Mouse (Mus musculus): ENCODE data around the gene Npdc1. TPM values are rescaled to one million over a fixed set of nuclear protein-coding genes. Genes with fewer than 3 reads are reported as not detected.

The Npdc1 gene
- 42.2 and 45.4 TPM in 2 replicates for polyA plus RNA-seq (2014; fragmentation: Nextera tagmentation; extraction: Ambion mirVana)

- Histone ChIP-seq H3K27me3 (replicated peaks; ENCODE audit: control insufficient read depth, insufficient read depth, low read length) (peaks cover 93% of the 10 kb centered on the region), H3K36me3 (ENCODE audit: control insufficient read depth, insufficient read depth, low read length) (no peaks in the 10 kb centered on the region), H3K9me3 (ENCODE audit: control insufficient read depth, low read length) (no peaks in the 10 kb centered on the region), H3K27ac (ENCODE audit: low read depth) (no peak within 1 kb of the TSS), H3K9ac (ENCODE audit: low read length) (no peak within 1 kb of the TSS), H3K4me2 (ENCODE audit: low read length) (no peak within 1 kb of the TSS), H3K4me1 (replicated peaks; ENCODE audit: control insufficient read depth, insufficient read depth, low read length) (peaks cover 12% of the 10 kb centered on the region), H3K4me3 (ENCODE audit: low read depth, low read length) (no peak within 1 kb of the TSS)
- no peak for DNase-seq (ENCODE audit: low spot score)
- WGBS: 65% methylated on average over 8 of the region's 8 CpGs
- no peak for ATAC-seq (replicated peaks; ENCODE audit: low FRiP score, low TSS enrichment, low read depth)
Observed at GRCm38 (mm10) chr2:25399051-25399450, at the start of gene Npdc1. Gene Npdc1 (plus strand): TSS chr2:25399351.

DNA sequence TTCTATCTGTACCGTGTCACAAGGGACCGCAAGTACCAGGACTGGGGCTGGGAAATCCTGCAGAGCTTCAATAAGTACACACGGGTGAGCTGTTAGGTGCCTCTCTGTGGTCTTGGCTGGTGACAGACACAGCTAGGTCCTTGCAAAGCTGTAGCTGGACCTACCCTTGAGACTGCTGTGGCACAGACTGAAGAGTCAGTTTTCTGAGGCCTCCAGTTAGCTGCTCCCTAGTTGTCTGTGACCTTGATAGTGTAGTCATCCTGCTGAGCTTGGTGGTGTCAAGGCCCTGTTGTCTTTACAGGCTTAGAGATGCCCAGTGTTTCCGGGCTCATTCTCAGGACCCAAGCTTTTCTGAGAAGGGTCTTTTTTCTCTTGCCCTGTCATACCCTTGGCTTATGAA is 49.7 kb upstream of the Npdc1 start:
- H3K9me3 ChIP-seq (ENCODE audit: control insufficient read depth, low read length): no peaks in the 10 kb centered on the region
- no peaks in the 10 kb centered on the region for H3K27me3 ChIP-seq (replicated peaks; ENCODE audit: control insufficient read depth, insufficient read depth, low read length)
- no peak overlapping the region for H3K4me3 ChIP-seq (ENCODE audit: low read depth, low read length)
- no peak overlapping the region for H3K9ac ChIP-seq (ENCODE audit: low read length)
- H3K36me3 ChIP-seq (ENCODE audit: control insufficient read depth, insufficient read depth, low read length): peaks cover 87% of the 10 kb centered on the region
- no peaks in the 10 kb centered on the region for H3K4me1 ChIP-seq (replicated peaks; ENCODE audit: control insufficient read depth, insufficient read depth, low read length)
- no peak overlapping the region for H3K27ac ChIP-seq (ENCODE audit: low read depth)
- DNase-seq (ENCODE audit: low spot score) (no peak), ATAC-seq (replicated peaks; ENCODE audit: low FRiP score, low TSS enrichment, low read depth) (no peak)
- H3K4me2 ChIP-seq (ENCODE audit: low read length): no peak overlapping the region
- 95% methylated on average over 4 of the region's 4 CpGs for WGBS

DNA sequence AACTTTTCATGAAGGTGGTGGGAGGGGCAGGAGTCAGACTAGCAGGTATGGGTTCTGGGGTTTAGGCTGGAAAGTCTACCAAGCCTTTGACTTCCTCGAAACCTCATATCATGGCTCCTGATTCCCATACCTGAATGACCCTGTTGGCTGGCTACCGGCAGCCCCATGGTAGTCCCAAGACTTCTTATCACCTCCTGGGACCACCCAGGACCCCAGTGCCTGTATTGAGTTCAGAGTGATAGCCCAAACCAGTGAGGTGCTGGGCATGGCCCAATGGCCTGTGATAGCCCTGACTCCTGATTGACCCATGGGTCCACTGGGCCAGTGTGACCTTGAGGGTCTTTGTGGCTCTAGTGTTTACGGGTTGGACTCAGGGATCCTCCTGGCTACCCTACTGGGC is 48.5 kb upstream of the Npdc1 start:
- Histone ChIP-seq H3K9me3 (ENCODE audit: control insufficient read depth, low read length) (no peaks in the 10 kb centered on the region), H3K27me3 (replicated peaks; ENCODE audit: control insufficient read depth, insufficient read depth, low read length) (no peaks in the 10 kb centered on the region), H3K9ac (ENCODE audit: low read length) (no peak overlapping the region), H3K4me2 (ENCODE audit: low read length) (no peak overlapping the region), H3K27ac (ENCODE audit: low read depth) (no peak overlapping the region), H3K4me3 (ENCODE audit: low read depth, low read length) (no peak overlapping the region), H3K36me3 (ENCODE audit: control insufficient read depth, insufficient read depth, low read length) (peaks cover 75% of the 10 kb centered on the region), H3K4me1 (replicated peaks; ENCODE audit: control insufficient read depth, insufficient read depth, low read length) (peaks cover 3% of the 10 kb centered on the region)
- 94% methylated on average over 3 of the region's 3 CpGs for WGBS
- no peak for ATAC-seq (replicated peaks; ENCODE audit: low FRiP score, low TSS enrichment, low read depth)
- no peak for DNase-seq (ENCODE audit: low spot score)

GRCm38 (mm10) chr2:25354211-25354610 is 44.9 kb upstream of the Npdc1 start:
- WGBS: 88% methylated on average over 6 of the region's 6 CpGs
- H3K36me3 ChIP-seq (ENCODE audit: control insufficient read depth, insufficient read depth, low read length): peaks cover 41% of the 10 kb centered on the region
- H3K27ac ChIP-seq (ENCODE audit: low read depth): no peak overlapping the region
- H3K4me2 ChIP-seq (ENCODE audit: low read length): no peak overlapping the region
- ATAC-seq (replicated peaks; ENCODE audit: low FRiP score, low TSS enrichment, low read depth): no peak
- no peaks in the 10 kb centered on the region for H3K9me3 ChIP-seq (ENCODE audit: control insufficient read depth, low read length)
- H3K4me1 ChIP-seq (replicated peaks; ENCODE audit: control insufficient read depth, insufficient read depth, low read length): peaks cover 12% of the 10 kb centered on the region
- DNase-seq (ENCODE audit: low spot score): no peak
- H3K4me3 ChIP-seq (ENCODE audit: low read depth, low read length): no peak overlapping the region
- H3K9ac ChIP-seq (ENCODE audit: low read length): no peak overlapping the region
- H3K27me3 ChIP-seq (replicated peaks; ENCODE audit: control insufficient read depth, insufficient read depth, low read length): no peaks in the 10 kb centered on the region

DNA sequence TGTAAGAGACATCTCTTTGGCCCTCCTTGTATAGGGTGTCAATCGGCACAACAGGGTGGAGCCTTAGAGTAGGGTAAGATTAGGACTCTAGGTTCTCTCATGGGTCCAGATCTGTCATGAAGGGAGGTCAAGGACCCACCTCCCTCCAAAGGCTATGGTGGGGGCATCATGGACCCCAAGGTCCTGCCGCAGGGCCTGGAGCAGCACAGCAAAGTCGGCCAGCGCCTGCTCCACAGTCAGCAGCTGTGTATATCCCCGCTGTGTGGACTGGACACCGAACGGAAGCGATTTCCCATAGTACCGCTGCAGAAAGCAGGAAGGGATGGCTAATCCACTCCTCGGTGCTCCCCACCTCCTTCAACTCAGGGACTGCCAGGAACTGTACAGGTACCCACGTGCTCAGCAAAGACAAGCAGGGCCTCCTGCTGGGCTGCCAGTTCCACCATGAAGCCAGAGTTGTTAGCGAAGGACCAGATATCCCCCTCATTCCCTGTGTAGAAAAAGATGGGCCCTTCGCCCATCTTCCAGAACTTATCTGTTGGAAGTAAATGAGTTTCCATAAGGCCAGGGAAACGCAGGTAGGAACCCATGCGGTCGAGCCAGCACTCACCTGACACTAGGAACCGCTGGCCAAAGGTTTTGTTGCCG is 43.6 kb upstream of the Npdc1 start:
- H3K4me3 ChIP-seq (ENCODE audit: low read depth, low read length): peak overlapping the region; percentile 40
- peak overlapping the region; percentile 45 for H3K9ac ChIP-seq (ENCODE audit: low read length)
- H3K9me3 ChIP-seq (ENCODE audit: control insufficient read depth, low read length): no peaks in the 10 kb centered on the region
- H3K27ac ChIP-seq (ENCODE audit: low read depth): no peak overlapping the region
- no peaks in the 10 kb centered on the region for H3K27me3 ChIP-seq (replicated peaks; ENCODE audit: control insufficient read depth, insufficient read depth, low read length)
- H3K4me1 ChIP-seq (replicated peaks; ENCODE audit: control insufficient read depth, insufficient read depth, low read length): peaks cover 12% of the 10 kb centered on the region
- WGBS: 35% methylated on average over 18 of the region's 18 CpGs
- DNase-seq (ENCODE audit: low spot score) (no peak), ATAC-seq (replicated peaks; ENCODE audit: low FRiP score, low TSS enrichment, low read depth) (no peak)
- H3K4me2 ChIP-seq (ENCODE audit: low read length): peak overlapping the region; percentile 95
- H3K36me3 ChIP-seq (ENCODE audit: control insufficient read depth, insufficient read depth, low read length): peaks cover 28% of the 10 kb centered on the region

DNA sequence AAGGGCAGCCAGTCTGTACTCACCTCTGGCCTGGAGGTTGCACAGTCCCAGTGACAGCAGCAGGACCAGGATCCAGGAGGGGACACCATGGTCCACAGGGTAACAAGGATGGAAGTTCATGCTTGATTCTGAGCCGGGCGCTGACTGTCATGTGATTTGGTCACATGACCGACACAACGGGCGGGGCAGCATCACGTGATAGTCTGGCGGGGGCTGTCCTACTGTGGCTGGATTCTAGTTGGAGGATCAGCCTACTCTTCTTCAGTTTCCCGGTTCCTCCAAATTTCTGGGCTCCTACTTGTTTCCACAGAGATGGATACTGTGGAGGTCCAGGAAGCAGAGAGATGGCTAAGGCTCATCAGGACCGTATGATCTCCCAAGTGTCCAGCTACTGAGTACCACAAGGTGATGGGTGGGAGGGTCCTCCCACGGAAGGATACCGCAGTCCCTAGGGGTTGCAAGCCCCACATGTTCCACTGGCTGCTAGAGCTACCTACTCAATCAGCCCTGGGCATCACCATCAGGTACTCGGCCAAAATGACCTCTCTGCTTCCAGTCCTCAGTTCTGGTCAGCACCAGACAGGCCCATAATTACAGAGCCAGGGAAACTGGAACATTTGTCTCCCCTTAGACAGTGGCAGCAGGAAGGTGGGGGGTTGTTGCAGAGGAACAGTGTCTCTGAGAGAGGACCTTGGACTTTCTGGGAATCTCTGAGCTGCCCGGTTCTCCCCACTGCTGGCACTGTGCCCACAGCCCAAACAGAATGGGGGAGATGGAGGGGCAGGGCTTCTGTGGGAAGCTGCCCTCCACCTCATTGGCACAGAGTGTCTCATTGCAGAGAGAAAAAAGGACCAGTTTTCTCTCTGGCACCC is 42.7 kb upstream of the Npdc1 start, which contains the start of gene Dpp7:
Dpp7 (minus strand) TSS at position 152 of the 872 bp plus-strand sequence.
- Histone ChIP-seq H3K9ac (ENCODE audit: low read length) (peak within 1 kb of the TSS; percentile 45), H3K36me3 (ENCODE audit: control insufficient read depth, insufficient read depth, low read length) (peaks cover 21% of the 10 kb centered on the region), H3K4me1 (replicated peaks; ENCODE audit: control insufficient read depth, insufficient read depth, low read length) (peaks cover 12% of the 10 kb centered on the region), H3K27me3 (replicated peaks; ENCODE audit: control insufficient read depth, insufficient read depth, low read length) (no peaks in the 10 kb centered on the region), H3K4me2 (ENCODE audit: low read length) (peak within 1 kb of the TSS; percentile 95), H3K9me3 (ENCODE audit: control insufficient read depth, low read length) (no peaks in the 10 kb centered on the region), H3K27ac (ENCODE audit: low read depth) (no peak within 1 kb of the TSS), H3K4me3 (ENCODE audit: low read depth, low read length) (peak within 1 kb of the TSS; percentile 40)
- DNase-seq (ENCODE audit: low spot score) (peak; percentile 93), ATAC-seq (replicated peaks; ENCODE audit: low FRiP score, low TSS enrichment, low read depth) (peak; percentile 76)
- 2% methylated on average over 13 of the region's 13 CpGs for WGBS

- H3K9ac ChIP-seq (ENCODE audit: low read length): no peak overlapping the region
- H3K27me3 ChIP-seq (replicated peaks; ENCODE audit: control insufficient read depth, insufficient read depth, low read length): no peaks in the 10 kb centered on the region
- H3K4me1 ChIP-seq (replicated peaks; ENCODE audit: control insufficient read depth, insufficient read depth, low read length): peaks cover 12% of the 10 kb centered on the region
- H3K4me2 ChIP-seq (ENCODE audit: low read length): no peak overlapping the region
- no peak for ATAC-seq (replicated peaks; ENCODE audit: low FRiP score, low TSS enrichment, low read depth)
- H3K9me3 ChIP-seq (ENCODE audit: control insufficient read depth, low read length): no peaks in the 10 kb centered on the region
- no peak overlapping the region for H3K4me3 ChIP-seq (ENCODE audit: low read depth, low read length)
- 84% methylated on average over 4 of the region's 4 CpGs for WGBS
- H3K27ac ChIP-seq (ENCODE audit: low read depth): no peak overlapping the region
- no peak for DNase-seq (ENCODE audit: low spot score)
- H3K36me3 ChIP-seq (ENCODE audit: control insufficient read depth, insufficient read depth, low read length): 0 out of 2 replicates have a peak, but pooled peaks cover 3% of the 10 kb centered on the region
Observed at GRCm38 (mm10) chr2:25359848-25360247, 39.3 kb upstream of the Npdc1 start.

GRCm38 (mm10) chr2:25363478-25364178 is 35.5 kb upstream of the Npdc1 start:
- peak; percentile 58 for DNase-seq (ENCODE audit: low spot score)

More at GRCm38 (mm10) chr2:25363478-25364178, 35.5 kb upstream of the Npdc1 start:
- no peak overlapping the region for H3K4me2 ChIP-seq (ENCODE audit: low read length)
- H3K27me3 ChIP-seq (replicated peaks; ENCODE audit: control insufficient read depth, insufficient read depth, low read length): no peaks in the 10 kb centered on the region
- 0 out of 2 replicates have a peak, but pooled peaks cover 3% of the 10 kb centered on the region for H3K36me3 ChIP-seq (ENCODE audit: control insufficient read depth, insufficient read depth, low read length)
- H3K27ac ChIP-seq (ENCODE audit: low read depth): no peak overlapping the region
- H3K9me3 ChIP-seq (ENCODE audit: control insufficient read depth, low read length): no peaks in the 10 kb centered on the region
- 41% methylated on average over 13 of the region's 13 CpGs for WGBS
- no peak overlapping the region for H3K9ac ChIP-seq (ENCODE audit: low read length)
- no peak; the same call in 1 of the 2 replicates for ATAC-seq (replicated peaks; ENCODE audit: low FRiP score, low TSS enrichment, low read depth)
- no peak overlapping the region for H3K4me3 ChIP-seq (ENCODE audit: low read depth, low read length)
- H3K4me1 ChIP-seq (replicated peaks; ENCODE audit: control insufficient read depth, insufficient read depth, low read length): no peaks in the 10 kb centered on the region

All from intestine, embryonic 14.5 days (tissue).